Mouse (Mus musculus): Measurements from ENCODE around the gene Clcc1.

GRCm38 (mm10) chr3:108676616-108677015 is 22.9 kb downstream of the Clcc1 start:
- no peak for TF ChIP-seq POLR2A (IDR thresholded peaks at IDR 0.05; ENCODE audit: low read depth, low read length)
- TF ChIP-seq CTCF (conservative IDR thresholded peaks at IDR 0.05; ENCODE audit: insufficient read depth, insufficient read length, low read depth, low read length): no peak
